Mouse (Mus musculus) limb, embryonic 13.5 days (tissue): Measurements from ENCODE around the gene Adgra1. TPM values are rescaled to one million over a fixed set of nuclear protein-coding genes. Genes with fewer than 3 reads are reported as not detected.

Experiments
- ATAC-seq: fragments of 200-750 bp; cut with Nextera tagmentation; 2 replicates; pipeline ENCODE4 v1.8.0; 2017; ENCODE audit warnings: low read depth, moderate number of reproducible peaks, moderate TSS enrichment; ENCODE audit not compliant: low FRiP score
- H3K27ac ChIP-seq: fragments of 300-500 bp; sonication (generic); 2 replicates; pipeline ENCODE4 v1.5.1; 2015; ENCODE audit warnings: inconsistent platforms, mild to moderate bottlenecking, moderate library complexity
- H3K27me3 ChIP-seq: fragments of 300-500 bp; sonication (generic); 2 replicates; pipeline ENCODE4 v1.6.1; 2015; ENCODE audit warnings: mild to moderate bottlenecking, inconsistent platforms
- H3K36me3 ChIP-seq: fragments of 300-500 bp; sonication (generic); 2 replicates; pipeline ENCODE4 v1.6.1; 2015; ENCODE audit warnings: inconsistent platforms, mild to moderate bottlenecking, moderate library complexity
- H3K4me1 ChIP-seq: fragments of 300-500 bp; sonication (generic); 2 replicates; pipeline ENCODE4 v1.6.1; 2015; ENCODE audit warnings: inconsistent platforms
- H3K4me2 ChIP-seq: fragments of 300-500 bp; sonication (generic); replicated peaks from 2 replicates; pipeline ENCODE4 v1.6.1; 2015; ENCODE audit warnings: inconsistent platforms, mild to moderate bottlenecking, moderate library complexity
- H3K4me3 ChIP-seq: fragments of 300-500 bp; sonication (generic); 2 replicates; pipeline ENCODE4 v1.5.1; 2015; ENCODE audit warnings: moderate library complexity, mild to moderate bottlenecking, inconsistent platforms
- H3K9ac ChIP-seq: fragments of 300-500 bp; sonication (generic); 2 replicates; pipeline ENCODE4 v1.6.1; 2015; ENCODE audit warnings: mild to moderate bottlenecking, inconsistent platforms
- H3K9me3 ChIP-seq: fragments of 300-500 bp; sonication (generic); 2 replicates; pipeline ENCODE4 v1.6.1; 2016; ENCODE audit warnings: inconsistent platforms
- WGBS: fragments of 180-500 bp; shearing (Covaris S2); methylation state at CpG from one replicate; pipeline ENCODE4 v1.1.7; 2015; 5-methylcytosine and 5-hydroxymethylcytosine counted together
- polyA plus RNA-seq: library from polyadenylated mRNA; unstranded; fragments of >200 nt; fragmentation: Nextera tagmentation; extraction: Ambion mirVana; gene quantifications from 2 replicates; pipeline ENCODE4 v1.2.1, GENCODE M21; 2015

Adgra1 gene
- 0.05 and 0.13 TPM in 2 replicates for polyA plus RNA-seq

DNA sequence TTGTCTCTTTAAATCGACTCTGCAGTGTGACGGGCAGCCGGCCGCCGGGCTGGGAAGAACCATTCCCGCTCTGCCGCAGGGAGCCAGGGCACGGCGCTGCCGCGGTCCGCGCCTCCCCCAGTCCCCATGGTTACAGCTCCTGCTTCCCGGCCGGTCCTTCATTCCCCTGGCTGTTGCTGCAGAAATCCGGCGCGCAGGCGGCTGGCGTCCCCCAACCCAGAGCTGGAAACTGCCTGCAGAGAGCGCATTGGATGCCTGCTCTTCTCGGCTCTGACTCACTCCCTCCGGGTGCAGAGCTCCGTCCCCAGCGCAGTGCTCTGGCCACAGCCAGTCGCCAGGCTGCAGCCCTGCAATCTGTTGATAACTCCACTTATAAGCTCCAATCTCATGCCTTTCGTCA lies at the start of gene Adgra1:
Gene Adgra1, plus strand, starts transcription at position 139 of the 400 bp plus-strand sequence.
- ATAC-seq = peak; percentile 90
- H3K9ac ChIP-seq = peak within 1 kb of the TSS; percentile 35; the same call in 1 of the 2 replicates
- under 1% methylated on average over 27 of the region's 27 CpGs for WGBS
- peak within 1 kb of the TSS; percentile 15; the same call in 1 of the 2 replicates for H3K27ac ChIP-seq
- peaks cover 13% of the 10 kb centered on the region for H3K4me1 ChIP-seq
- peaks cover 48% of the 10 kb centered on the region for H3K27me3 ChIP-seq
- H3K36me3 ChIP-seq = no peaks in the 10 kb centered on the region
- H3K9me3 ChIP-seq = no peaks in the 10 kb centered on the region
- H3K4me2 ChIP-seq = peak within 1 kb of the TSS; percentile 60
- H3K4me3 ChIP-seq = peak within 1 kb of the TSS; percentile 30

DNA sequence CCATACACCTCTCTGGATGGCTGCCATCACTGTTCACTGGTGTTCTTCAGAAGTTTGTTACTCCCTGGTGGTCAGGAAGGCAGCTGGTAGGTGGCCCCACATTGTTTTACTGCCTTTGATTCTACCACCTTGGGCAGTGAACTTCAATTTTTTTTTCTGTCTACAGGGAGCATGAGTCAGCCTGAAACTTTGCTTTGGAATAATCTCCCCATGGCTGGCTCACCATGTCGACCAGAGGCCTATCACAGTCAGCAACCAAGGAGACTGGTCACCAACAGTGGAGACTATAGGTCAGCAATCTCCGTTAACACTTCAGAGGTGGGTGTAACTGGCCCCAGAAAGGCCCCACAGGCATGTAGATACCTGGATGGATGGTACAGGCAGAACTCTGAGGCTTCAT lies 46.6 kb upstream of the Adgra1 start:
- H3K27me3 ChIP-seq = 0 out of 2 replicates have a peak, but pooled peaks cover 2% of the 10 kb centered on the region
- no peak overlapping the region for H3K9ac ChIP-seq
- no peak for ATAC-seq
- no peaks in the 10 kb centered on the region for H3K9me3 ChIP-seq
- no peaks in the 10 kb centered on the region for H3K36me3 ChIP-seq
- no peak overlapping the region for H3K4me2 ChIP-seq
- WGBS = 71% methylated on average over 2 of the region's 2 CpGs
- H3K4me1 ChIP-seq = no peaks in the 10 kb centered on the region
- no peak overlapping the region for H3K27ac ChIP-seq
- no peak overlapping the region for H3K4me3 ChIP-seq

DNA sequence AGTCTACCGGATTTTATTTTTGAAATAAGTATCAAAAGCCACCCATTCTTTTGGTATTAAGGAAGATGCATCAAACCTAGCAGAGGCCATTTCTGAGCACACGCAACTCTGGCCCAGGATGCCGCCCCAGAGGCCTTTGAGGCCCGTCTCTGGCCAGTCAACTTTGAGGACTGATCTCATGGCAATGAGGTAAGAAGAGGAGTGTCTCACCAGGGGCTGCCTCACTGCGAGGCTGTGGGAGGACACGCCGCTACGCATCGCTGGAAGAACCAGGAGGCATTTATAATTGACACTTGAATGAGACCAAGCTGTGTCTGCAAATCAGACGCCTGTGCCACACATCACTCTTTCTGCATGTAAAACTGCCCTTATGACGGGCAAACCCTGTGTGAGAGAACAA lies 45.0 kb upstream of the Adgra1 start:
- H3K4me2 ChIP-seq = no peak overlapping the region
- H3K27ac ChIP-seq = no peak overlapping the region
- H3K4me1 ChIP-seq = no peaks in the 10 kb centered on the region
- no peaks in the 10 kb centered on the region for H3K9me3 ChIP-seq
- H3K27me3 ChIP-seq = 0 out of 2 replicates have a peak, but pooled peaks cover 2% of the 10 kb centered on the region
- ATAC-seq = no peak
- no peaks in the 10 kb centered on the region for H3K36me3 ChIP-seq
- WGBS = 90% methylated on average over 11 of the region's 11 CpGs
- no peak overlapping the region for H3K4me3 ChIP-seq
- H3K9ac ChIP-seq = no peak overlapping the region

DNA sequence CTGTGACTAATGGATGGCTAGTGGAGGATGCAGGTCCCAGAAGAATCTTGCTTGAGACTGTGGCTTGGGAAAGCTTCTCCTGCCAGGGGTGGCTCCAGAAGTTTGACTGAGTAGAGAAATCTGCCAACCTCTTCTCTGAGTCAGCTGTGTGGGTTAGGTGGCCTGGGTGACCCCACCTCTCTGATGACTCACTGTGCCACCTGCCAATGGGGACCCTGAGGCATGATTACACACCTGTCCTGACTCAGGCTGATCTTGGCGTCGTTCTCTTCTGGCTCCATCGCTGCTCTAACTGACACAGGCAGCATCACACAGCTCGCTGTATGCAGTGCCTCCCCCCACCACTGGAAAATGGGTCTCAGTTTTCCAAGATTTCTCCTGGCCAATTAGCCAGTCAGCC lies 44.3 kb upstream of the Adgra1 start:
- Histone ChIP-seq H3K27ac (no peak overlapping the region), H3K27me3 (0 out of 2 replicates have a peak, but pooled peaks cover 2% of the 10 kb centered on the region), H3K36me3 (no peaks in the 10 kb centered on the region), H3K4me3 (no peak overlapping the region), H3K4me1 (no peaks in the 10 kb centered on the region), H3K9me3 (no peaks in the 10 kb centered on the region), H3K9ac (no peak overlapping the region), H3K4me2 (no peak overlapping the region)
- no peak for ATAC-seq
- 80% methylated on average over 4 of the region's 4 CpGs for WGBS

DNA sequence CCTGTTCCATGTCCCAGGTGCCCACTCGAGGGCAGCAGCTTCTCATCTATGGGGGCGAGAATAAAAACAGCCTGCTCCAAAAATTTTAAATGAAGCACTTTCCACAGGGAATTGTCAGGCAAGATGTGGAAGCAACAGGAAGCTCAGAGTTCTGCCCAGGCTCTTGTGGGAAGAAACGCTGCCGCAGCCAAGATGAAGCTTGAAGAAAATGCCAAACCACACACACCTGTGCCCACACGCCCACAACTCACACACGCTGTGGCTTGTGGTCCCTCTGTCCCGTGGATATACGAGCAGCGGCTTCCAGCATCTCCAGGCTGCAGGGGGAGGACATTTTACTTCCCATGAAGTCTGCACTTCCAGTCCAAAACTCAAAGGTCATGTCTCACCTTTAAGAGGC lies 42.4 kb upstream of the Adgra1 start:
- Histone ChIP-seq H3K36me3 (no peaks in the 10 kb centered on the region), H3K9me3 (no peaks in the 10 kb centered on the region), H3K4me2 (no peak overlapping the region), H3K27ac (no peak overlapping the region), H3K27me3 (0 out of 2 replicates have a peak, but pooled peaks cover 2% of the 10 kb centered on the region), H3K9ac (no peak overlapping the region), H3K4me3 (no peak overlapping the region), H3K4me1 (no peaks in the 10 kb centered on the region)
- ATAC-seq = no peak
- WGBS = 76% methylated on average over 9 of the region's 9 CpGs

DNA sequence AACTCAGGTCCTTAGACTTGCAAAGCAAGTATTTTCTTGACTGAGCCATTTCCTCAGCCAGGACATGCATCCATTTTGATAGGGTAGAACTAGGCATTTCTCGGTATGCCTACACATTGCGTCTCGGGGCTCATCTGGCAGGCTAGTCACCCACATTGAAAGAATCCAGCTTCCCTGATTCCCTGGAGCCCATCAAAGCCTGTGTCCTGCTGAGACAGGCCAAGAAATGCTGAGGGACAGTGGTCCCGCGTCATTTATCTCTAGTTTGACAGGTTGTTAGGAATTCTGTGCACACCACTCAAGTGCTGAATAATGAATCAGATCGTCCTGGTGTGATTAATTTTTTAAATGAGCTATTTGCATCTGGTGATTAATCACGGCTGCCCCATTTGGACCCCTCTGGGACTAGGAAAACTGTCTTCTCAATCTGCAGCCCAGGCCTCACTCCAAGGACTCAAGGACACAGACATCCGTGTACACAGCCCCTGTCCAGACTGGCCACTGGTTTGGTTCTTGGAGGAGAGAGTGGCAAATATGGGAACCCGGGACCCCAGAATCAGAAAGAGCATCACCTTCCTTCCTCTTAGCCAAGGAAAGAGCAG lies 38.9 kb upstream of the Adgra1 start:
- no peak for ATAC-seq
- no peak overlapping the region for H3K27ac ChIP-seq
- H3K4me1 ChIP-seq = no peaks in the 10 kb centered on the region
- WGBS = 82% methylated on average over 9 of the region's 9 CpGs
- no peak overlapping the region for H3K9ac ChIP-seq
- H3K4me2 ChIP-seq = no peak overlapping the region
- no peaks in the 10 kb centered on the region for H3K9me3 ChIP-seq
- no peak overlapping the region for H3K4me3 ChIP-seq
- no peaks in the 10 kb centered on the region for H3K36me3 ChIP-seq
- 0 out of 2 replicates have a peak, but pooled peaks cover 2% of the 10 kb centered on the region for H3K27me3 ChIP-seq

DNA sequence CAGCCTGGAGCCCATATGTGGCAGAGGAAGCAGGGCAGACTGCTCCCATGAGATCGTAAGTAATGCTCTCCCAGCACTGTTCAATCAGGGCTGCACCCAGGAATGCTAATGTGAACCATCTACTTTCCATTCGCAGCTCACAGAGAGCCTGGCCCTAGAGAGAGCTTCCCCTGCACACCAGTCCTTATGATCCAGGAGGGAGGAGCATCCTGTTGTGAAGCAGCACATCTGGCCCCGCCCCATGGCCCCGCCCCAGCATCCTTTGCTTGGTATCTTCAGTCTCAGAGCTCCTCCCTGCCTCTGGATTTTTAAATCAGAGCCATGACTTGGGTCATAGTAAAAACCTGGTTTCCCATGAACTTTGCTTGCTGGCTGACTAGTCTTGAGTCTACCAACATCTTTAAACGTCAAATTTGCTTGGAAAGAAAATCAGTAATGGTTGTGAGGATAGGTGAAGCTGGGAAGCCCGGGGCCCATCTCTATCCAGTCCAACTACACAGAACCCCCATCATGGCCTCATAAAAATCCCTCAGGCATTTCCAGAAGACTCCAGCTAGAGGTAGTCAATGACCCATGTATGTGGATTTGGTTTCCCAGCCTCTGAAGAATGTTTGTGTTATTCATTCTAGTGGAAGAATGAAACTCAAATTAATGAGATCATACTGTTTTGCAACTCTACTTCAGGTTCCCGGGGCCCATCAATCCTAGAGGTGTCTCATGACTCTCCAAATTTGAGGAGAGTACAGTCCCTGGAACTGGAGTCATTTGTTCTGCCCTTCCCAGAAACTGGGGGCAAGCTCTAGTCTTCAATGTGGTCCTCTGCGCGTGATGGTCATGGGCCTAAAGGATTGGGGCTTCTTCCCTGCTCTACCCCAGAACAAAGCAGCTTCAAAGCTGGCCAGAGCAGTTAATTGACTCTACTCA lies 36.5 kb upstream of the Adgra1 start:
- no peak for ATAC-seq
- no peak overlapping the region for H3K9ac ChIP-seq
- no peak overlapping the region for H3K27ac ChIP-seq
- H3K4me1 ChIP-seq = no peaks in the 10 kb centered on the region
- no peak overlapping the region for H3K4me3 ChIP-seq
- H3K36me3 ChIP-seq = no peaks in the 10 kb centered on the region
- no peaks in the 10 kb centered on the region for H3K9me3 ChIP-seq
- 67% methylated on average over 9 of the region's 9 CpGs for WGBS
- no peak overlapping the region for H3K4me2 ChIP-seq
- no peaks in the 10 kb centered on the region for H3K27me3 ChIP-seq

DNA sequence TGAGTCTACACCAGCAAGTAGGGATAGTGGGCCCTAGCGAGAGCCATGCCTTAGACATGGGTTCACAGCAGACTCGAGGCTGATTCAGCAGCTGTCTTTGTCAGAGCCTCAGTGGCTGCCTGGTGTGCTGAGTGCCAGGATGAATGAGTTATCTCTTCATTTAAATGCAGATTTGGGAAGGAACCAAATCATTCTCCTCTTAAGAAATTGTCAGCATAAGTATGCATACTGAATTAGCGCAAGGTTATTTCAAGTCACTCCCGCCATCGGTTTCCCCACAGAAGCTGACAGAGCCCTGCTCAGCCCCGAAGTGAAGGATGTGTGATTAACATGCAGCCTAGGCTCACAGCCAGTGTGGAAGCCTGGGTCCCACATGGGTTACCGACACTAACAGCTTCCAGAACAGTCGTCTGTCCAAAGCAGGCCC lies 27.8 kb upstream of the Adgra1 start:
- Histone ChIP-seq H3K4me1 (no peaks in the 10 kb centered on the region), H3K9me3 (no peaks in the 10 kb centered on the region), H3K27ac (no peak overlapping the region), H3K4me3 (no peak overlapping the region), H3K36me3 (no peaks in the 10 kb centered on the region), H3K9ac (no peak overlapping the region), H3K4me2 (no peak overlapping the region), H3K27me3 (no peaks in the 10 kb centered on the region)
- 62% methylated on average over 8 of the region's 8 CpGs for WGBS
- ATAC-seq = no peak

DNA sequence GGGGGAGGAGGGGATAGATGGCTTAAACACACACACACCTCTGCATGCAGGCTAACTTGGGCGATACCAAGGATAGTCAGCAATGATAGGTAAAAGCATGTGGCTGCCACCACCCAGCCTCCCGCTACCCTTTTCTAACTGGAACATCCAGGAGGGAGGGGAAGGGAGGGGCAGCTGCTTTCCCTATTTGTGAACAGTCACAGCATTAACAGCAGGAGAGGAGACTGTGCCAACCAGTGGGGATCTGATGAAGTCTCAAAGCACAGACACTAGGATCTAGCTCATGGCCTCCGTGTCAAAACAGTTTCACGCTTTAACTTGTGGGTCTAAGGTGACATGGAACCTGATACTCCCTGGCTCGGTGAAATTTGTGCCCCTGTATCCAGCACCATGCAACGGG lies 23.9 kb upstream of the Adgra1 start:
- WGBS = 66% methylated on average over 6 of the region's 6 CpGs
- no peak for ATAC-seq
- Histone ChIP-seq H3K9me3 (no peaks in the 10 kb centered on the region), H3K9ac (no peak overlapping the region), H3K4me1 (no peaks in the 10 kb centered on the region), H3K4me2 (no peak overlapping the region), H3K4me3 (no peak overlapping the region), H3K36me3 (no peaks in the 10 kb centered on the region), H3K27me3 (no peaks in the 10 kb centered on the region), H3K27ac (no peak overlapping the region)

DNA sequence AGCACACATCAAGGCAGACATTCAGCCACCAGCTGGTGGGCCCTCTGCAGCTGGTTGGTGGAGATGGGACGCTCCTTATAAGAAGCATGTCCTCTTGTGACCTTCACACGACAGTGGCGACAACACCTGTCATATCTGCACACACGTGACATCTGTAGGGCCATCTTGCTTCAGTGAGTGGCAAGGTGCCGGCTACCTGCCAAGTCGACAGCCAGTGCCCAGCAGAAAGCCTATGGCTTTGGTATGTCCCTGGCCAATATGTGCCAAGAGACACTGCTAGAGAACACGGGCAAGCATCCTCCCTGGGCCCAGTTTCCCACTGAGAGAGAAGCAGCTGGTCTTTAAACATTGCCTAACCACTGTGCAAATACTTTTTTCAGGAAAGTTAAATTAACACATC lies 22.3 kb upstream of the Adgra1 start:
- Histone ChIP-seq H3K27me3 (no peaks in the 10 kb centered on the region), H3K36me3 (no peaks in the 10 kb centered on the region), H3K27ac (no peak overlapping the region), H3K4me2 (no peak overlapping the region), H3K9me3 (no peaks in the 10 kb centered on the region), H3K4me1 (no peaks in the 10 kb centered on the region), H3K9ac (no peak overlapping the region), H3K4me3 (no peak overlapping the region)
- no peak for ATAC-seq
- WGBS = 84% methylated on average over 7 of the region's 7 CpGs

DNA sequence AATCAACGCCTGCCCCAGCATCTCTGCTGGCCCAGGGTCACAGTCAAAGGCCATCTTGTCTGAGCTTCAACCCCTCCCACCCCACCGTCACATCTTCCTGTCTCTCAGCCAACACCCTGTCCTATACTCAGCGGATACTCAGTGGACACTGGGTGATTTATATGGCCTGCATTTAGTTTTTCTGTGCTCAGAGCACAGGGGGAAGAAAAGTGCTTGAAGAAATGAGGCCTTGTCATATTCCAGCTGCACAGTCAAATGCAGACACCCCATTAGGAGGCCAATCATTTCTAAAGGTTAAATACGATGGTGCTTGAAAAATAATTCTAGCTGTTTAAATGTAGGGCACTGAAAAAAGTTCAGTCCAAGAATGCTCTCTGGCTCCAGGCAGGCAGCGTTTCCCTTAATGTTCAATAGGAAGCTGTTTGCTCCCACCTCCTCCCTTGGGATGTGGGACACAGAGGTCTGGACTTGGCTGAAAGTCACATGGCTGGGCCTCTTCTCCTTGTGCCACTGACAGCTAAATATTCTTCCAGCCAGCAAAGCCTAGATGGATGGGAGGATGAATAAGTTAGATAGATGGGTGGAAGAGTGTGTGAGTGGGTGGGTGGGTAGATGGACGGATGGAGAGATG lies 20.3 kb upstream of the Adgra1 start:
- 83% methylated on average over 6 of the region's 6 CpGs for WGBS
- Histone ChIP-seq H3K27ac (no peak overlapping the region), H3K27me3 (no peaks in the 10 kb centered on the region), H3K9me3 (no peaks in the 10 kb centered on the region), H3K4me1 (no peaks in the 10 kb centered on the region), H3K4me2 (no peak overlapping the region), H3K36me3 (no peaks in the 10 kb centered on the region), H3K9ac (no peak overlapping the region), H3K4me3 (no peak overlapping the region)
- ATAC-seq = no peak
